Mouse (Mus musculus): ENCODE measurements around the gene Babam2.

GRCm38 (mm10) chr5:31750955-31751354, 53.5 kb downstream of the Babam2 start:
- TF ChIP-seq CTCF (IDR thresholded peaks at IDR 0.05; ENCODE audit: extremely low read depth, insufficient read length, insufficient replicate concordance, low read depth, low read length) (no peak), POLR2A (IDR thresholded peaks at IDR 0.05; ENCODE audit: low read depth, low read length) (no peak)

All from small intestine, adult 2 months (tissue).